Mouse (Mus musculus) embryonic stem cell, embryonic (primary cell): Measurements from ENCODE around the gene Ube2i.
"Not testable (repeated sequence)": the region's sequence is repeated elsewhere in the genome, so short reads cannot be mapped to it uniquely, and the experiment has no call there.

Source experiments
- CTCF ChIA-PET, 4 experiments: fragments of 300-600 bp in 2 of 4; fragments of 350-600 bp in 2 of 4; sonication (Branson Sonifier 250); formaldehyde crosslinking; loops; one replicate each; lab custom pipeline; 2022; ENCODE audit warnings: inconsistent platforms in 2 of 4; lab: Charles Lee
- POLR2A ChIA-PET, 4 experiments: fragments of 300-600 bp in 2 of 4; fragments of 350-600 bp in 2 of 4; sonication (Branson Sonifier 250); formaldehyde crosslinking; loops; one replicate each; lab custom pipeline; 2022; ENCODE audit warnings: antibody characterized with exemption in 4 of 4, inconsistent platforms in 1 of 4; lab: Charles Lee

Ube2i gene

GRCm38 (mm10) chr17:25235635-25236034 lies 38.8 kb downstream of the Ube2i start:
- CTCF ChIA-PET = no interaction called here

GRCm38 (mm10) chr17:25231621-25232020 lies 42.8 kb downstream of the Ube2i start:
- POLR2A ChIA-PET = interaction anchor here in 2 of 4 experiments (1.1 to 2.2 kb wide), 2 partner anchors 8 to 10 kb away, joined by 3 to 11 read pairs; partner anchors contain the start of genes Gnptg (in 1 of the 2) and Tsr3 (in 1 of the 2)
- CTCF ChIA-PET = not testable (repeated sequence)

More at GRCm38 (mm10) chr17:25235635-25236034, 38.8 kb downstream of the Ube2i start:
- POLR2A ChIA-PET = interaction anchor here in 3 of 4 experiments (0.7 to 22.9 kb wide), 7 partner anchors 9 to 60 kb away, joined by 3 to 336 read pairs (median 4); partner anchors contain the start of genes Gm38655 (in 1 of the 3) and Ube2i (in 1 of the 3)

GRCm38 (mm10) chr17:25230700-25231099 lies 43.7 kb downstream of the Ube2i start:
- POLR2A ChIA-PET = interaction anchor here in 2 of 4 experiments (1.1 to 2.2 kb wide), 4 partner anchors 9 to 13 kb away, joined by 3 to 11 read pairs (median 7); partner anchors contain the start of genes Gnptg (in 2 of the 2) and Tsr3 (in 2 of the 2)
- CTCF ChIA-PET = interaction anchor here in 1 of 4 experiments (0.8 kb wide), 1 partner anchor 9 kb away, joined by 3 read pairs; the partner anchor contains the start of genes Gnptg and Tsr3

- ChIA-PET CTCF (interaction anchor here in 1 of 4 experiments (0.8 kb wide), 1 partner anchor 10 kb away, joined by 3 read pairs; the partner anchor contains the start of genes Gnptg and Tsr3), POLR2A (interaction anchor here in 3 of 4 experiments (0.9 to 2.2 kb wide), 8 partner anchors 9 to 55 kb away, joined by 3 to 11 read pairs (median 4); partner anchors contain the start of genes Gnptg (in 2 of the 3), Tsr3 (in 2 of the 3) and Gm38655 (in 1 of the 3))
Measured at GRCm38 (mm10) chr17:25230014-25230655, 44.3 kb downstream of the Ube2i start.

- POLR2A ChIA-PET = interaction anchor here in 1 of 4 experiments (0.7 to 1.7 kb wide), 5 partner anchors 12 to 46 kb away, joined by 3 to 4 read pairs (median 3); partner anchors contain the start of genes Gnptg and Tsr3
- CTCF ChIA-PET = no interaction called here
Measured at GRCm38 (mm10) chr17:25227991-25228390, 46.4 kb downstream of the Ube2i start.

- ChIA-PET CTCF (interaction anchor here in 1 of 4 experiments (0.6 kb wide), 1 partner anchor 49 kb away, joined by 4 read pairs; no protein-coding TSS in a partner anchor), POLR2A (interaction anchor here in 2 of 4 experiments (0.6 to 2.4 kb wide), 6 partner anchors 12 to 504 kb away, joined by 3 to 7 read pairs (median 5); partner anchors contain the start of genes BC003965 (in 1 of the 2), Gnptg (in 1 of the 2) and Tsr3 (in 1 of the 2))
Measured at GRCm38 (mm10) chr17:25225659-25226058, 48.8 kb downstream of the Ube2i start.

GRCm38 (mm10) chr17:25224586-25225222 lies 49.7 kb downstream of the Ube2i start:
- POLR2A ChIA-PET = interaction anchor here in 3 of 4 experiments (0.6 to 4.2 kb wide), 10 partner anchors 13 to 503 kb away, joined by 3 to 27 read pairs (median 4); partner anchors contain the start of genes Gnptg (in 2 of the 3), Tsr3 (in 2 of the 3) and Ube2i (in 1 of the 3)

GRCm38 (mm10) chr17:25222951-25223601 lies 51.3 kb downstream of the Ube2i start:
- ChIA-PET POLR2A (interaction anchor here in 2 of 4 experiments (0.7 to 4.2 kb wide), 8 partner anchors 11 to 721 kb away, joined by 3 to 27 read pairs (median 4); partner anchors contain the start of genes Ube2i (in 2 of the 2), BC003965 (in 1 of the 2), Gnptg (in 1 of the 2) and Nhlrc4 (in 1 of the 2)), CTCF (interaction anchor here in 2 of 4 experiments (0.6 kb wide), 2 partner anchors 116 to 580 kb away, joined by 3 to 12 read pairs; no protein-coding TSS in a partner anchor)

More at GRCm38 (mm10) chr17:25224586-25225222, 49.7 kb downstream of the Ube2i start:
- CTCF ChIA-PET = interaction anchor here in 2 of 4 experiments (0.5 to 0.6 kb wide), 2 partner anchors 48 to 54 kb away, joined by 3 to 4 read pairs; no protein-coding TSS in a partner anchor

- CTCF ChIA-PET = interaction anchor here in 2 of 4 experiments (0.6 kb wide), 2 partner anchors 116 to 581 kb away, joined by 3 to 12 read pairs; no protein-coding TSS in a partner anchor
- POLR2A ChIA-PET = interaction anchor here in 2 of 4 experiments (0.8 to 4.2 kb wide), 5 partner anchors 18 to 52 kb away, joined by 4 to 27 read pairs (median 8); partner anchors contain the start of genes Ube2i (in 2 of the 2), BC003965 (in 1 of the 2), Gnptg (in 1 of the 2) and Tsr3 (in 1 of the 2)
Measured at GRCm38 (mm10) chr17:25222504-25222940, 51.9 kb downstream of the Ube2i start.

- POLR2A ChIA-PET = interaction anchor here in 3 of 4 experiments (0.6 to 4.2 kb wide), 18 partner anchors 9 to 270 kb away, joined by 3 to 27 read pairs (median 4); partner anchors contain the start of genes Ube2i (in 2 of the 3), BC003965 (in 1 of the 3), Gnptg (in 1 of the 3) and Jpt2 (in 1 of the 3)
- CTCF ChIA-PET = no interaction called here
Measured at GRCm38 (mm10) chr17:25221821-25222503, 52.5 kb downstream of the Ube2i start.

- CTCF ChIA-PET = no interaction called here
- POLR2A ChIA-PET = interaction anchor here in 2 of 4 experiments (0.8 to 4.2 kb wide), 10 partner anchors 9 to 269 kb away, joined by 3 to 27 read pairs (median 4); partner anchors contain the start of genes Gnptg (in 1 of the 2), Tsr3 (in 1 of the 2) and Ube2i (in 1 of the 2)
Measured at GRCm38 (mm10) chr17:25220746-25221145, 53.7 kb downstream of the Ube2i start.

- POLR2A ChIA-PET = interaction anchor here in 2 of 4 experiments (1.1 to 1.6 kb wide), 4 partner anchors 10 to 45 kb away, joined by 3 to 4 read pairs (median 3); partner anchors contain the start of genes Gnptg (in 1 of the 2) and Tsr3 (in 1 of the 2)
- CTCF ChIA-PET = no interaction called here
Measured at GRCm38 (mm10) chr17:25219492-25220295, 54.7 kb downstream of the Ube2i start.

- POLR2A ChIA-PET = interaction anchor here in 2 of 4 experiments (1.3 to 1.6 kb wide), 2 partner anchors 9 to 22 kb away, joined by 3 to 4 read pairs; partner anchors contain the start of genes Gnptg (in 1 of the 2) and Tsr3 (in 1 of the 2)
- CTCF ChIA-PET = no interaction called here
Measured at GRCm38 (mm10) chr17:25218967-25219366, 55.5 kb downstream of the Ube2i start.

- POLR2A ChIA-PET = interaction anchor here in 1 of 4 experiments (0.8 to 1.8 kb wide), 3 partner anchors 12 to 57 kb away, joined by 3 to 4 read pairs (median 3); no protein-coding TSS in a partner anchor
- CTCF ChIA-PET = no interaction called here
Measured at GRCm38 (mm10) chr17:25215431-25215830, 59.0 kb downstream of the Ube2i start.
